Mouse (Mus musculus): ENCODE results near the gene Col6a1. TPM values are rescaled to one million over a fixed set of nuclear protein-coding genes. Genes with fewer than 3 reads are reported as not detected.

Col6a1 gene
- polyA plus RNA-seq, 1 experiment from 2014 or later = 275 TPM

- H3K36me3 ChIP-seq (ENCODE audit: control insufficient read depth, insufficient read depth, low read length) = no peaks in the 10 kb centered on the region
- no peaks in the 10 kb centered on the region for H3K27me3 ChIP-seq (ENCODE audit: control insufficient read depth, insufficient read depth, low read length)
- no peak for ATAC-seq (ENCODE audit: insufficient number of reproducible peaks, insufficient read depth, low FRiP score, low read depth)
- 79% methylated on average over 19 of the region's 19 CpGs for WGBS
- H3K4me3 ChIP-seq (ENCODE audit: low read depth, low read length) = no peak overlapping the region
- no peak overlapping the region for H3K9ac ChIP-seq (replicated peaks; ENCODE audit: low read depth, low read length)
- H3K9me3 ChIP-seq (ENCODE audit: control insufficient read depth, low read depth, low read length) = no peaks in the 10 kb centered on the region
- H3K4me1 ChIP-seq (ENCODE audit: control insufficient read depth, insufficient read depth, low read length) = peaks cover 35% of the 10 kb centered on the region
- no peak overlapping the region for H3K4me2 ChIP-seq (replicated peaks; ENCODE audit: low read depth, low read length)
- no peak overlapping the region for H3K27ac ChIP-seq (ENCODE audit: low read length)
Measured at GRCm38 (mm10) chr10:76729631-76730620, 4.0 kb upstream of the Col6a1 start.

GRCm38 (mm10) chr10:76728369-76728768 lies 2.4 kb upstream of the Col6a1 start:
- Histone ChIP-seq H3K36me3 (ENCODE audit: control insufficient read depth, insufficient read depth, low read length) (peaks cover 2% of the 10 kb centered on the region), H3K4me1 (ENCODE audit: control insufficient read depth, insufficient read depth, low read length) (peaks cover 27% of the 10 kb centered on the region; the same call in 1 of the 2 replicates), H3K9ac (replicated peaks; ENCODE audit: low read depth, low read length) (no peak overlapping the region), H3K9me3 (ENCODE audit: control insufficient read depth, low read depth, low read length) (no peaks in the 10 kb centered on the region), H3K27ac (ENCODE audit: low read length) (no peak overlapping the region), H3K27me3 (ENCODE audit: control insufficient read depth, insufficient read depth, low read length) (no peaks in the 10 kb centered on the region), H3K4me2 (replicated peaks; ENCODE audit: low read depth, low read length) (no peak overlapping the region), H3K4me3 (ENCODE audit: low read depth, low read length) (no peak overlapping the region)
- no peak for ATAC-seq (ENCODE audit: insufficient number of reproducible peaks, insufficient read depth, low FRiP score, low read depth)
- 19% methylated on average over 11 of the region's 11 CpGs for WGBS

- WGBS = 86% methylated on average over 7 of the region's 7 CpGs
- peaks cover 6% of the 10 kb centered on the region for H3K36me3 ChIP-seq (ENCODE audit: control insufficient read depth, insufficient read depth, low read length)
- no peak overlapping the region for H3K4me3 ChIP-seq (ENCODE audit: low read depth, low read length)
- H3K4me1 ChIP-seq (ENCODE audit: control insufficient read depth, insufficient read depth, low read length) = peaks cover 19% of the 10 kb centered on the region; the same call in 1 of the 2 replicates
- no peak overlapping the region for H3K9ac ChIP-seq (replicated peaks; ENCODE audit: low read depth, low read length)
- no peak overlapping the region for H3K4me2 ChIP-seq (replicated peaks; ENCODE audit: low read depth, low read length)
- H3K27me3 ChIP-seq (ENCODE audit: control insufficient read depth, insufficient read depth, low read length) = no peaks in the 10 kb centered on the region
- no peaks in the 10 kb centered on the region for H3K9me3 ChIP-seq (ENCODE audit: control insufficient read depth, low read depth, low read length)
- no peak overlapping the region for H3K27ac ChIP-seq (ENCODE audit: low read length)
- no peak for ATAC-seq (ENCODE audit: insufficient number of reproducible peaks, insufficient read depth, low FRiP score, low read depth)
Measured at GRCm38 (mm10) chr10:76727301-76727700, 1.3 kb upstream of the Col6a1 start.

GRCm38 (mm10) chr10:76726866-76727265 lies 898 bp upstream of the Col6a1 start:
- Histone ChIP-seq H3K27ac (ENCODE audit: low read length) (peak overlapping the region; percentile 75; the same call in 1 of the 2 replicates), H3K9ac (replicated peaks; ENCODE audit: low read depth, low read length) (no peak overlapping the region), H3K4me2 (replicated peaks; ENCODE audit: low read depth, low read length) (no peak overlapping the region), H3K4me3 (ENCODE audit: low read depth, low read length) (no peak overlapping the region), H3K27me3 (ENCODE audit: control insufficient read depth, insufficient read depth, low read length) (no peaks in the 10 kb centered on the region), H3K4me1 (ENCODE audit: control insufficient read depth, insufficient read depth, low read length) (peaks cover 15% of the 10 kb centered on the region; the same call in 1 of the 2 replicates), H3K9me3 (ENCODE audit: control insufficient read depth, low read depth, low read length) (no peaks in the 10 kb centered on the region), H3K36me3 (ENCODE audit: control insufficient read depth, insufficient read depth, low read length) (peaks cover 10% of the 10 kb centered on the region)
- whole genome bisulfite sequencing = 88% methylated on average over 4 of the region's 4 CpGs
- no peak for ATAC-seq (ENCODE audit: insufficient number of reproducible peaks, insufficient read depth, low FRiP score, low read depth)

- H3K4me2 ChIP-seq (replicated peaks; ENCODE audit: low read depth, low read length) = peak overlapping the region; percentile 80
- 65% methylated on average over 2 of the region's 2 CpGs for WGBS
- no peak for ATAC-seq (ENCODE audit: insufficient number of reproducible peaks, insufficient read depth, low FRiP score, low read depth)
Measured at GRCm38 (mm10) chr10:76725097-76725496, 871 bp downstream of the Col6a1 start.

GRCm38 (mm10) chr10:76724231-76724736 lies 1.7 kb downstream of the Col6a1 start:
- Histone ChIP-seq H3K9me3 (ENCODE audit: control insufficient read depth, low read depth, low read length) (no peaks in the 10 kb centered on the region), H3K4me1 (ENCODE audit: control insufficient read depth, insufficient read depth, low read length) (peaks cover 7% of the 10 kb centered on the region; the same call in 1 of the 2 replicates)
- no peak for ATAC-seq (ENCODE audit: insufficient number of reproducible peaks, insufficient read depth, low FRiP score, low read depth)

More at GRCm38 (mm10) chr10:76725097-76725496, 871 bp downstream of the Col6a1 start:
- H3K36me3 ChIP-seq (ENCODE audit: control insufficient read depth, insufficient read depth, low read length) = peaks cover 26% of the 10 kb centered on the region
- H3K4me3 ChIP-seq (ENCODE audit: low read depth, low read length) = peak overlapping the region; percentile 37
- H3K27ac ChIP-seq (ENCODE audit: low read length) = peak overlapping the region; percentile 73; the same call in 1 of the 2 replicates
- peak overlapping the region; percentile 70 for H3K9ac ChIP-seq (replicated peaks; ENCODE audit: low read depth, low read length)
- no peaks in the 10 kb centered on the region for H3K27me3 ChIP-seq (ENCODE audit: control insufficient read depth, insufficient read depth, low read length)
- peaks cover 7% of the 10 kb centered on the region; the same call in 1 of the 2 replicates for H3K4me1 ChIP-seq (ENCODE audit: control insufficient read depth, insufficient read depth, low read length)
- H3K9me3 ChIP-seq (ENCODE audit: control insufficient read depth, low read depth, low read length) = no peaks in the 10 kb centered on the region

GRCm38 (mm10) chr10:76722751-76723450 lies 3.1 kb downstream of the Col6a1 start:
- no peak overlapping the region for H3K4me2 ChIP-seq (replicated peaks; ENCODE audit: low read depth, low read length)
- H3K27me3 ChIP-seq (ENCODE audit: control insufficient read depth, insufficient read depth, low read length) = no peaks in the 10 kb centered on the region
- ATAC-seq (ENCODE audit: insufficient number of reproducible peaks, insufficient read depth, low FRiP score, low read depth) = no peak
- peaks cover 3% of the 10 kb centered on the region; the same call in 1 of the 2 replicates for H3K4me1 ChIP-seq (ENCODE audit: control insufficient read depth, insufficient read depth, low read length)
- no peak overlapping the region for H3K4me3 ChIP-seq (ENCODE audit: low read depth, low read length)
- no peaks in the 10 kb centered on the region for H3K9me3 ChIP-seq (ENCODE audit: control insufficient read depth, low read depth, low read length)
- peaks cover 39% of the 10 kb centered on the region for H3K36me3 ChIP-seq (ENCODE audit: control insufficient read depth, insufficient read depth, low read length)
- no peak overlapping the region for H3K27ac ChIP-seq (ENCODE audit: low read length)
- H3K9ac ChIP-seq (replicated peaks; ENCODE audit: low read depth, low read length) = no peak overlapping the region
- 85% methylated on average over 18 of the region's 18 CpGs for WGBS

More at GRCm38 (mm10) chr10:76724231-76724736, 1.7 kb downstream of the Col6a1 start:
- Histone ChIP-seq H3K9ac (replicated peaks; ENCODE audit: low read depth, low read length) (peak overlapping the region; percentile 70; the same call in 1 of the 2 replicates), H3K36me3 (ENCODE audit: control insufficient read depth, insufficient read depth, low read length) (peaks cover 29% of the 10 kb centered on the region), H3K4me3 (ENCODE audit: low read depth, low read length) (peak overlapping the region; percentile 37), H3K27me3 (ENCODE audit: control insufficient read depth, insufficient read depth, low read length) (no peaks in the 10 kb centered on the region), H3K4me2 (replicated peaks; ENCODE audit: low read depth, low read length) (peak overlapping the region; percentile 80), H3K27ac (ENCODE audit: low read length) (no peak overlapping the region)
- WGBS = 38% methylated on average over 5 of the region's 5 CpGs

- Histone ChIP-seq H3K9ac (replicated peaks; ENCODE audit: low read depth, low read length) (no peak overlapping the region), H3K27me3 (ENCODE audit: control insufficient read depth, insufficient read depth, low read length) (no peaks in the 10 kb centered on the region), H3K4me2 (replicated peaks; ENCODE audit: low read depth, low read length) (no peak overlapping the region), H3K4me3 (ENCODE audit: low read depth, low read length) (no peak overlapping the region), H3K4me1 (ENCODE audit: control insufficient read depth, insufficient read depth, low read length) (peaks cover 2% of the 10 kb centered on the region; the same call in 1 of the 2 replicates), H3K27ac (ENCODE audit: low read length) (no peak overlapping the region), H3K36me3 (ENCODE audit: control insufficient read depth, insufficient read depth, low read length) (peaks cover 48% of the 10 kb centered on the region), H3K9me3 (ENCODE audit: control insufficient read depth, low read depth, low read length) (no peaks in the 10 kb centered on the region)
- ATAC-seq (ENCODE audit: insufficient number of reproducible peaks, insufficient read depth, low FRiP score, low read depth) = no peak
- WGBS = 90% methylated on average over 6 of the region's 6 CpGs
Measured at GRCm38 (mm10) chr10:76721746-76722145, 4.2 kb downstream of the Col6a1 start.

All from stomach, embryonic 14.5 days (tissue).